Mouse (Mus musculus) mature B cell (primary cell): ENCODE measurements around the gene Spin2g.
"Not testable (repeated sequence)": the region's sequence is repeated elsewhere in the genome, so short reads cannot be mapped to it uniquely, and the experiment has no call there.

Source experiments
- in situ Hi-C: fragments of 300-500 bp; cut with MboI; formaldehyde crosslinking; loops from 2 replicates; pipeline ENCODE4 v1.14.3; 2019

The Spin2g gene

GRCm38 (mm10) chrX:34238633-34239032 lies at the start of gene Spin2g:
Spin2g (minus strand) TSS chrX:34238733.
- in situ Hi-C loops: not testable (repeated sequence)
